Mouse (Mus musculus) activated CD4-positive, CD25-positive, alpha-beta regulatory T cell, adult 4 months (primary cell): ENCODE results near the gene Clcn6. TPM values are rescaled to one million over a fixed set of nuclear protein-coding genes. Genes with fewer than 3 reads are reported as not detected.
A peak's percentile ranks its signal among the peaks of the same experiment; 100 is the strongest.

ENCODE experiments used
- ATAC-seq: one replicate; pipeline ENCODE4 v1.8.0; 2017
- polyA plus RNA-seq, 2 experiments: library from polyadenylated mRNA; unstranded; fragments of 100-300 nt; shearing (Covaris generic); gene quantifications; one replicate each; pipeline ENCODE4 v1.2.1; 2017

Gene Clcn6
- 1 to 10 TPM; 2.4 to 3.3 TPM for polyA plus RNA-seq

GRCm38 (mm10) chr4:148038600-148039253 lies at the start of gene Clcn6, which contains the start of gene Mthfr:
Gene Clcn6 (minus strand): TSS chr4:148038821.
Gene Mthfr (plus strand): TSS chr4:148039077.
- ATAC-seq: peak; percentile 89

- peak; percentile 99 for ATAC-seq
Observed at GRCm38 (mm10) chr4:148087907-148088527, 49.4 kb upstream of the Clcn6 start, which contains the start of gene Agtrap. Gene Agtrap (minus strand): TSS chr4:148088031.

GRCm38 (mm10) chr4:148087091-148087906 lies 48.7 kb upstream of the Clcn6 start:
- no peak for ATAC-seq

GRCm38 (mm10) chr4:148085907-148086305 lies 47.3 kb upstream of the Clcn6 start:
- no peak for ATAC-seq

GRCm38 (mm10) chr4:148085131-148085906 lies 46.7 kb upstream of the Clcn6 start:
- ATAC-seq: no peak

- no peak for ATAC-seq
Observed at GRCm38 (mm10) chr4:148084261-148084714, 45.7 kb upstream of the Clcn6 start.

GRCm38 (mm10) chr4:148083176-148083899 lies 44.7 kb upstream of the Clcn6 start:
- ATAC-seq: no peak

- ATAC-seq: peak; percentile 76
Observed at GRCm38 (mm10) chr4:148082257-148083044, 43.8 kb upstream of the Clcn6 start.

GRCm38 (mm10) chr4:148081201-148081600 lies 42.6 kb upstream of the Clcn6 start:
- no peak for ATAC-seq

- ATAC-seq: no peak
Observed at GRCm38 (mm10) chr4:148080597-148080973, 42.0 kb upstream of the Clcn6 start.

GRCm38 (mm10) chr4:148079944-148080596 lies 41.4 kb upstream of the Clcn6 start:
- no peak for ATAC-seq

- no peak for ATAC-seq
Observed at GRCm38 (mm10) chr4:148079212-148079611, 40.6 kb upstream of the Clcn6 start.

- no peak for ATAC-seq
Observed at GRCm38 (mm10) chr4:148075881-148076280, 37.3 kb upstream of the Clcn6 start.

- ATAC-seq: peak; percentile 47
Observed at GRCm38 (mm10) chr4:148075259-148075658, 36.6 kb upstream of the Clcn6 start.

- ATAC-seq: peak; percentile 74
Observed at GRCm38 (mm10) chr4:148074521-148075189, 36.0 kb upstream of the Clcn6 start.

- no peak for ATAC-seq
Observed at GRCm38 (mm10) chr4:148071508-148071907, 32.9 kb upstream of the Clcn6 start.

- ATAC-seq: peak; percentile 60
Observed at GRCm38 (mm10) chr4:148069602-148070218, 31.1 kb upstream of the Clcn6 start.

- no peak for ATAC-seq
Observed at GRCm38 (mm10) chr4:148067346-148067745, 28.7 kb upstream of the Clcn6 start.

GRCm38 (mm10) chr4:148066401-148066744 lies 27.8 kb upstream of the Clcn6 start:
- ATAC-seq: no peak
